Mouse (Mus musculus) hindbrain, embryonic 15.5 days (tissue): ENCODE measurements around the gene Drap1. TPM values are rescaled to one million over a fixed set of nuclear protein-coding genes. Genes with fewer than 3 reads are reported as not detected.

Source experiments
- ATAC-seq: fragments of 200-750 bp; cut with Nextera tagmentation; 2 replicates; pipeline ENCODE4 v1.8.0; 2017; ENCODE audit warnings: low read depth, moderate number of reproducible peaks, moderate TSS enrichment; ENCODE audit not compliant: low FRiP score
- H3K27ac ChIP-seq: fragments of 300-500 bp; sonication (generic); replicated peaks from 2 replicates; pipeline ENCODE4 v1.5.1; 2015; ENCODE audit warnings: mild to moderate bottlenecking, inconsistent platforms
- H3K27me3 ChIP-seq: fragments of 300-500 bp; sonication (generic); 2 replicates; pipeline ENCODE4 v1.6.1; 2015; ENCODE audit warnings: control low read depth, inconsistent platforms
- H3K36me3 ChIP-seq: fragments of 300-500 bp; sonication (generic); 2 replicates; pipeline ENCODE4 v1.6.1; 2015; ENCODE audit warnings: control low read depth, inconsistent platforms
- H3K4me1 ChIP-seq: fragments of 300-500 bp; sonication (generic); replicated peaks from 2 replicates; pipeline ENCODE4 v1.6.1; 2015; ENCODE audit warnings: control low read depth, inconsistent platforms
- H3K4me2 ChIP-seq: fragments of 300-500 bp; sonication (generic); 2 replicates; pipeline ENCODE4 v1.6.1; 2015; ENCODE audit warnings: moderate library complexity, mild to moderate bottlenecking, inconsistent platforms
- H3K4me3 ChIP-seq: fragments of 300-500 bp; sonication (generic); 2 replicates; pipeline ENCODE4 v1.5.1; 2015; ENCODE audit warnings: mild to moderate bottlenecking, inconsistent platforms
- H3K9ac ChIP-seq: fragments of 300-500 bp; sonication (generic); 2 replicates; pipeline ENCODE4 v1.6.1; 2015; ENCODE audit warnings: inconsistent platforms
- H3K9me3 ChIP-seq: fragments of 300-500 bp; sonication (generic); 2 replicates; pipeline ENCODE4 v1.6.1; 2016; ENCODE audit warnings: control low read depth, inconsistent platforms
- WGBS: fragments of 180-500 bp; shearing (Covaris S2); methylation state at CpG from one replicate; pipeline ENCODE4 v1.1.7; 2015; 5-methylcytosine and 5-hydroxymethylcytosine counted together
- polyA plus RNA-seq: library from polyadenylated mRNA; unstranded; fragments of >200 nt; fragmentation: Nextera tagmentation; extraction: Ambion mirVana; gene quantifications from 2 replicates; pipeline ENCODE4 v1.2.1, GENCODE M21; 2015

Gene Drap1
- polyA plus RNA-seq, 1 experiment from 2014 or later = 311 TPM

GRCm38 (mm10) chr19:5426640-5427290 is 2.0 kb upstream of the Drap1 start:
- H3K4me2 ChIP-seq = peak overlapping the region; percentile 77
- 94% methylated on average over 13 of the region's 13 CpGs for WGBS

GRCm38 (mm10) chr19:5425906-5426565 is 1.3 kb upstream of the Drap1 start:
- H3K4me1 ChIP-seq = peaks cover 51% of the 10 kb centered on the region

More at GRCm38 (mm10) chr19:5426640-5427290, 2.0 kb upstream of the Drap1 start:
- no peak for ATAC-seq
- H3K9me3 ChIP-seq = no peaks in the 10 kb centered on the region
- H3K9ac ChIP-seq = no peak overlapping the region
- no peak overlapping the region for H3K27ac ChIP-seq
- peaks cover 51% of the 10 kb centered on the region for H3K4me1 ChIP-seq
- no peaks in the 10 kb centered on the region for H3K27me3 ChIP-seq
- H3K4me3 ChIP-seq = 0 out of 2 replicates have a peak overlapping the region, but pooled peaks have one; percentile 96
- peaks cover 12% of the 10 kb centered on the region for H3K36me3 ChIP-seq

GRCm38 (mm10) chr19:5424092-5424781 is 542 bp downstream of the Drap1 start:
- Histone ChIP-seq H3K9me3 (no peaks in the 10 kb centered on the region), H3K27me3 (no peaks in the 10 kb centered on the region), H3K4me3 (peak overlapping the region; percentile 96), H3K27ac (peak overlapping the region; percentile 94), H3K36me3 (peaks cover 26% of the 10 kb centered on the region), H3K9ac (peak overlapping the region; percentile 92), H3K4me2 (peak overlapping the region; percentile 92), H3K4me1 (peaks cover 43% of the 10 kb centered on the region)
- WGBS = under 1% methylated on average over 29 of the region's 48 CpGs
- peak; percentile 71 for ATAC-seq

More at GRCm38 (mm10) chr19:5425906-5426565, 1.3 kb upstream of the Drap1 start:
- no peak for ATAC-seq
- Histone ChIP-seq H3K27ac (peak overlapping the region; percentile 94), H3K4me3 (peak overlapping the region; percentile 96), H3K36me3 (peaks cover 14% of the 10 kb centered on the region), H3K9ac (peak overlapping the region; percentile 86), H3K9me3 (no peaks in the 10 kb centered on the region), H3K27me3 (no peaks in the 10 kb centered on the region), H3K4me2 (peak overlapping the region; percentile 77)
- WGBS = 90% methylated on average over 18 of the region's 18 CpGs

GRCm38 (mm10) chr19:5423561-5423960 is 1.2 kb downstream of the Drap1 start:
- Histone ChIP-seq H3K9ac (peak overlapping the region; percentile 92), H3K4me1 (peaks cover 43% of the 10 kb centered on the region), H3K27me3 (no peaks in the 10 kb centered on the region), H3K9me3 (no peaks in the 10 kb centered on the region), H3K36me3 (peaks cover 26% of the 10 kb centered on the region), H3K27ac (peak overlapping the region; percentile 94), H3K4me2 (peak overlapping the region; percentile 92), H3K4me3 (peak overlapping the region; percentile 96)
- ATAC-seq = no peak
- whole genome bisulfite sequencing = 59% methylated on average over 12 of the region's 12 CpGs

GRCm38 (mm10) chr19:5422895-5423443 is 1.8 kb downstream of the Drap1 start:
- Histone ChIP-seq H3K27ac (no peak overlapping the region), H3K9ac (peak overlapping the region; percentile 92; the same call in 1 of the 2 replicates), H3K27me3 (no peaks in the 10 kb centered on the region), H3K4me3 (peak overlapping the region; percentile 96), H3K4me1 (peaks cover 42% of the 10 kb centered on the region), H3K9me3 (no peaks in the 10 kb centered on the region), H3K4me2 (peak overlapping the region; percentile 92), H3K36me3 (peaks cover 26% of the 10 kb centered on the region)
- ATAC-seq = no peak
- 71% methylated on average over 8 of the region's 9 CpGs for WGBS

- H3K4me3 ChIP-seq = no peak overlapping the region
- H3K9ac ChIP-seq = peak overlapping the region; percentile 26; the same call in 1 of the 2 replicates
- H3K4me1 ChIP-seq = peaks cover 39% of the 10 kb centered on the region
- H3K27ac ChIP-seq = no peak overlapping the region
- peaks cover 26% of the 10 kb centered on the region for H3K36me3 ChIP-seq
- H3K9me3 ChIP-seq = no peaks in the 10 kb centered on the region
- 85% methylated on average over 10 of the region's 10 CpGs for WGBS
- no peak overlapping the region; the same call in 1 of the 2 replicates for H3K4me2 ChIP-seq
- H3K27me3 ChIP-seq = no peaks in the 10 kb centered on the region
- ATAC-seq = no peak
Observed at GRCm38 (mm10) chr19:5422267-5422666, 2.5 kb downstream of the Drap1 start.

GRCm38 (mm10) chr19:5421784-5422183 is 3.0 kb downstream of the Drap1 start:
- Histone ChIP-seq H3K9ac (no peak overlapping the region), H3K27ac (no peak overlapping the region), H3K4me1 (peaks cover 34% of the 10 kb centered on the region), H3K4me3 (no peak overlapping the region), H3K27me3 (no peaks in the 10 kb centered on the region), H3K36me3 (peaks cover 21% of the 10 kb centered on the region), H3K9me3 (no peaks in the 10 kb centered on the region), H3K4me2 (no peak overlapping the region)
- 88% methylated on average over 5 of the region's 5 CpGs for WGBS
- no peak for ATAC-seq

GRCm38 (mm10) chr19:5420579-5420978 is 4.2 kb downstream of the Drap1 start:
- no peaks in the 10 kb centered on the region for H3K9me3 ChIP-seq
- no peak for ATAC-seq
- peaks cover 22% of the 10 kb centered on the region for H3K4me1 ChIP-seq
- no peaks in the 10 kb centered on the region for H3K27me3 ChIP-seq
- 94% methylated on average over 6 of the region's 6 CpGs for WGBS
- peaks cover 14% of the 10 kb centered on the region; the same call in 1 of the 2 replicates for H3K36me3 ChIP-seq
- no peak overlapping the region for H3K9ac ChIP-seq
- H3K27ac ChIP-seq = no peak overlapping the region
- H3K4me2 ChIP-seq = no peak overlapping the region
- H3K4me3 ChIP-seq = no peak overlapping the region

GRCm38 (mm10) chr19:5419630-5420029 is 5.1 kb downstream of the Drap1 start:
- H3K4me1 ChIP-seq = peaks cover 21% of the 10 kb centered on the region
- H3K4me2 ChIP-seq = no peak overlapping the region
- no peak for ATAC-seq
- H3K9ac ChIP-seq = no peak overlapping the region
- peaks cover 14% of the 10 kb centered on the region; the same call in 1 of the 2 replicates for H3K36me3 ChIP-seq
- WGBS = 94% methylated on average over 9 of the region's 9 CpGs
- no peak overlapping the region for H3K4me3 ChIP-seq
- no peaks in the 10 kb centered on the region for H3K27me3 ChIP-seq
- no peaks in the 10 kb centered on the region for H3K9me3 ChIP-seq
- H3K27ac ChIP-seq = no peak overlapping the region

GRCm38 (mm10) chr19:5418750-5419466 is 5.9 kb downstream of the Drap1 start:
- no peaks in the 10 kb centered on the region for H3K27me3 ChIP-seq
- no peaks in the 10 kb centered on the region for H3K9me3 ChIP-seq
- no peak overlapping the region for H3K4me3 ChIP-seq
- H3K27ac ChIP-seq = no peak overlapping the region
- H3K4me2 ChIP-seq = no peak overlapping the region
- H3K4me1 ChIP-seq = peaks cover 20% of the 10 kb centered on the region
- H3K36me3 ChIP-seq = peaks cover 14% of the 10 kb centered on the region; the same call in 1 of the 2 replicates
- WGBS = 96% methylated on average over 8 of the region's 8 CpGs
- H3K9ac ChIP-seq = no peak overlapping the region
- no peak for ATAC-seq

- no peaks in the 10 kb centered on the region for H3K9me3 ChIP-seq
- H3K9ac ChIP-seq = no peak overlapping the region
- H3K36me3 ChIP-seq = peaks cover under 1% of the 10 kb centered on the region; the same call in 1 of the 2 replicates
- no peak overlapping the region for H3K27ac ChIP-seq
- no peaks in the 10 kb centered on the region for H3K27me3 ChIP-seq
- H3K4me3 ChIP-seq = no peak overlapping the region
- no peaks in the 10 kb centered on the region for H3K4me1 ChIP-seq
- 66% methylated on average over 2 of the region's 2 CpGs for WGBS
- ATAC-seq = no peak
- H3K4me2 ChIP-seq = no peak overlapping the region
Observed at GRCm38 (mm10) chr19:5414534-5414957, 10.2 kb downstream of the Drap1 start.
